Mouse (Mus musculus) kidney, postnatal 0 days (tissue): ENCODE data around the gene Fbxw16. TPM values are rescaled to one million over a fixed set of nuclear protein-coding genes. Genes with fewer than 3 reads are reported as not detected.
"Not testable (repeated sequence)": the region's sequence is repeated elsewhere in the genome, so short reads cannot be mapped to it uniquely, and the experiment has no call there.

Experiments
- ATAC-seq: fragments of 200-750 bp; cut with Nextera tagmentation; replicated peaks from 2 replicates; pipeline ENCODE4 v1.8.0; 2017; ENCODE audit warnings: low read depth, moderate number of reproducible peaks, moderate TSS enrichment, moderate library complexity; ENCODE audit not compliant: low FRiP score
- DNase-seq: peaks from one replicate; pipeline ENCODE4 v3.0.0-alpha.2; 2016; ENCODE audit warnings: low spot score
- H3K27ac ChIP-seq: fragments of 300-500 bp; sonication (generic); 2 replicates; pipeline ENCODE4 v1.5.1; 2014; ENCODE audit warnings: mild to moderate bottlenecking
- H3K27me3 ChIP-seq: fragments of 300-500 bp; sonication (generic); 2 replicates; pipeline ENCODE4 v1.6.1; 2014; ENCODE audit warnings: low read length, mixed read lengths; ENCODE audit not compliant: insufficient read depth
- H3K36me3 ChIP-seq: fragments of 300-500 bp; sonication (generic); 2 replicates; pipeline ENCODE4 v1.6.1; 2014; ENCODE audit warnings: low read length, mixed read lengths; ENCODE audit not compliant: insufficient read depth
- H3K4me1 ChIP-seq: fragments of 300-500 bp; sonication (generic); replicated peaks from 2 replicates; pipeline ENCODE4 v1.6.1; 2014; ENCODE audit warnings: antibody characterized with exemption, low read length, mixed read lengths; ENCODE audit not compliant: insufficient read depth
- H3K4me2 ChIP-seq: fragments of 300-500 bp; sonication (generic); 2 replicates; pipeline ENCODE4 v1.6.1; 2014; ENCODE audit warnings: mild to moderate bottlenecking, low read length, moderate library complexity, mixed read lengths
- H3K4me3 ChIP-seq: fragments of 300-500 bp; sonication (generic); replicated peaks from 2 replicates; pipeline ENCODE4 v1.5.1; 2014; ENCODE audit warnings: low read depth, low read length
- H3K9ac ChIP-seq: fragments of 300-500 bp; sonication (generic); 2 replicates; pipeline ENCODE4 v1.6.1; 2014; ENCODE audit warnings: low read depth, low read length
- H3K9me3 ChIP-seq: fragments of 300-500 bp; sonication (generic); replicated peaks from 2 replicates; pipeline ENCODE4 v1.6.1; 2016; ENCODE audit warnings: low read length, inconsistent platforms, mixed read lengths
- CTCF ChIP-seq: IDR thresholded peaks from 2 replicates; pipeline ENCODE4 v1.5.1; 2016; ENCODE audit warnings: antibody characterized with exemption, low read depth, mild to moderate bottlenecking, moderate library complexity
- WGBS: fragments of 180-500 bp; shearing (Covaris S2); extraction: QIAGEN DNeasy Blood & Tissue Kit; methylation state at CpG from one replicate; pipeline ENCODE4 v1.1.7; 2014; 5-methylcytosine and 5-hydroxymethylcytosine counted together
- polyA plus RNA-seq: library from polyadenylated mRNA; unstranded; fragments of >200 nt; fragmentation: Nextera tagmentation; extraction: Ambion mirVana; gene quantifications from 2 replicates; pipeline ENCODE4 v1.2.1, GENCODE M21; 2015

Gene Fbxw16
- polyA plus RNA-seq, result not detected in 2 replicates

DNA sequence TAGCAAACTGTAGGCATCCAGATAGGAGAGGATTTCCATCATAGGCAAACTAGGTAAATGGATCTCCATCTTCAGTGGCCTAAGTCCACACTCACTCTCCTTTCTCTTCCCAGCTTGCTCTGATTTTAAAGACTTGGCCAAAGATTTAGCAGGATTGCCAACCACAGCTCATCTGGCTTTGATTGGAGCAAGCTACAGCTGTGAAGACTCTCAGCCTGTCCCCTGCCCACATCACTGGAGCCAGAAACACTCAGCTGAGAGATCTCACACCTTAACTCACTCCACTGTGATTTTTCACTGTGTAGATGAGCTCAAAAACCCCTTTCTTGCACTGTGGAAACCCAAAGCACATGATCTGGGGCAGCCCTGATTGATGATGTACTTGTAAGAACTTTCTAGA is at the start of gene Fbxw16:
Fbxw16 (minus strand) TSS at position 101 of the 400 bp plus-strand sequence.
- H3K4me1 ChIP-seq, result no peaks in the 10 kb centered on the region
- ATAC-seq, result no peak
- H3K9me3 ChIP-seq, result no peaks in the 10 kb centered on the region
- DNase-seq, result no peak
- no peak within 1 kb of the TSS for H3K9ac ChIP-seq
- H3K27ac ChIP-seq, result no peak within 1 kb of the TSS
- no peaks in the 10 kb centered on the region for H3K36me3 ChIP-seq
- no peaks in the 10 kb centered on the region for H3K27me3 ChIP-seq
- H3K4me2 ChIP-seq, result no peak within 1 kb of the TSS
- TF ChIP-seq CTCF, result no peak
- no peak within 1 kb of the TSS for H3K4me3 ChIP-seq

DNA sequence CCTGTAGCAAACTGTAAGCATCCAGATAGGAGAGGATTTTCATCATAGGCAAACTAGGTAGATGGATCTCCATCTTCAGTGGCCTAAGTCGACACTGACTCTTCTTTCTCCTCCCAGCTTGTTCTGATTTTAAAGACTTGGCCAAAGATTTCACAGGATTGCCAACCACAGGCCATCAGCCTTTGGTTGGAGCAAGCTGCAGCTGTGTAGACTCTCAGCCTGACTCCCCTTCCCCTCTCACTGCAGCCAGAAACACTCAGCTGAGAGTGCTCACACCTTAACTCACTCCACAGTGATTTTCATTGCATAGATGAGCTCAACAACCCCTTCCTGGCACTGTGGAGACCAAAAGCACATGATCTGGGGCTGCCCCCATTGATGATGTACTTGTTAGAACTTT is 46.8 kb upstream of the Fbxw16 start, which contains the start of gene Fbxw19:
Fbxw19 (minus strand) TSS at position 101 of the 400 bp plus-strand sequence.
- DNase-seq, H3K27ac ChIP-seq: not testable (repeated sequence)
- WGBS, result 90% methylated on average over 1 of the region's 1 CpGs

DNA sequence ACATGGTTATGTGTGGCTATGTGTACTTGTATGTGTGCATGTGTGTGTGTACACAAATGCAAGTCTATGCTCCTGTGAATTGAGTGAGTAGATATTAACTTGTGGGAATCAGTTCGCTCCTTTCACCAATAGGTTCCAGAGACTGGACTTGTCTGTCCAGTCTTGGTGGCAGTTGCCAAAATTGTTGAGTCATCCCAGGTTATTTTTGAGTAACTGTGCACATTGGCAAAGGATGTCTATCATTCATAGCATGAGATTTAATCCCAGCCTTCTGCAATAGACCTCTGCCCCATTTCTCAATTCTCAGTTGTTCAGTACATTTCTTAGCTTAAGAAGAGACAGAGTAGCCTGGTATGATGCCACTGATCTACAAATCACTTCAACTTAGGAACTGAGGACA is 16.0 kb downstream of the Fbxw16 start:
- H3K4me1 ChIP-seq, result no peaks in the 10 kb centered on the region
- no peak overlapping the region for H3K9ac ChIP-seq
- H3K27ac ChIP-seq, result no peak overlapping the region
- no peaks in the 10 kb centered on the region for H3K27me3 ChIP-seq
- H3K36me3 ChIP-seq, result no peaks in the 10 kb centered on the region
- ATAC-seq (no peak), DNase-seq (no peak)
- H3K9me3 ChIP-seq, result no peaks in the 10 kb centered on the region
- no peak overlapping the region for H3K4me2 ChIP-seq
- no peak overlapping the region for H3K4me3 ChIP-seq
- 90% methylated on average over 1 of the region's 1 CpGs for WGBS
- TF ChIP-seq CTCF, result no peak

More for the DNA sequence above, 46.8 kb upstream of the Fbxw16 start, which contains the start of gene Fbxw19:
- not testable (repeated sequence) for H3K9ac ChIP-seq, H3K36me3 ChIP-seq, H3K4me1 ChIP-seq, H3K4me3 ChIP-seq, ATAC-seq, H3K4me2 ChIP-seq, H3K9me3 ChIP-seq, H3K27me3 ChIP-seq

DNA sequence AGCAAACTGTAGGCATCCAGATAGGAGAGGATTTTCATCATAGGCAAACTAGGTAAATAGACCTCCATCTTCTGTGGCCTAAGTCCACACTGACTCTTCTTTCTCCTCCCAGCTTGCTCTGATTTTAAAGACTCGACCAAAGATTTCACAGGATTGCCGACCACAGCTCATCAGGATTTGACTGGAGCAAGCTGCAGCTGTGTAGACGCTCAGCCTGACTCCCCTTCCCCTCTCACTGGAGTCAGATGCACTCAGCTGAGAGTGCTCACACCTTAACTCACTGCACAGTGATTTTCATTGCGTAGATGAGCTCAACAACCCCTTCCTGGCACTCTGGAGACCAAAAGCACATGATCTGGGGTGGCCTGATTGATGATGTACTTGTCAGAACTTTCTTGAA is 44.7 kb downstream of the Fbxw16 start, which contains the start of gene Fbxw22:
Fbxw22 (minus strand) TSS at position 101 of the 400 bp plus-strand sequence.
- not testable (repeated sequence) for DNase-seq, H3K36me3 ChIP-seq, H3K9me3 ChIP-seq, ATAC-seq, H3K27ac ChIP-seq, H3K4me2 ChIP-seq, H3K4me1 ChIP-seq, H3K4me3 ChIP-seq, H3K27me3 ChIP-seq, H3K9ac ChIP-seq
- 72% methylated on average over 4 of the region's 4 CpGs for WGBS

Other genes with a start within 250 kb of the Fbxw16 start
- not detected in 2 replicates for gene Fbxw20, start 214.4 kb downstream of the Fbxw16 start, polyA plus RNA-seq
- gene Fbxw14, start 161.5 kb downstream of the Fbxw16 start, polyA plus RNA-seq, result not detected in 2 replicates
- not detected in 2 replicates for gene Fbxw28, start 109.5 kb downstream of the Fbxw16 start, polyA plus RNA-seq
- 0.15 TPM in 1 of 2 replicates, not detected in the other for gene Fbxw22, start 44.8 kb downstream of the Fbxw16 start, polyA plus RNA-seq
- not detected in 2 replicates for gene Fbxw19, start 46.7 kb upstream of the Fbxw16 start, polyA plus RNA-seq
- gene Fbxw15, start 119.1 kb upstream of the Fbxw16 start, polyA plus RNA-seq, result 0.57 and 1.2 TPM in 2 replicates
- gene Fbxw24, start 176.9 kb upstream of the Fbxw16 start, polyA plus RNA-seq, result 0.18 and 0.22 TPM in 2 replicates
- 0.18 and 0.20 TPM in 2 replicates for gene Fbxw25, start 215.5 kb upstream of the Fbxw16 start, polyA plus RNA-seq